In genomic region chr17:73107158-73108157, GRCm38 (mm10) we compare ENCODE assay signal across 8 mouse cellular contexts. TPM values are rescaled to one million over a fixed set of nuclear protein-coding genes. Genes with fewer than 3 reads are reported as not detected.
A peak's percentile ranks its signal among the peaks of the same experiment; 100 is the strongest.
DNase-seq lines count a peak whose midpoint lies in the region; ATAC-seq lines count a peak whose summit lies in the region.

Gene Lclat1 (plus strand): TSS chr17:73107985.

- intact Hi-C loops in gastrocnemius, postnatal 14 days (cut with DNase I; ENCODE audit: low total_unique reads): no loop called here
- intact Hi-C loops in left cerebral cortex, postnatal 10 days (cut with DNase I): loop anchor here (5.0 kb wide), 1 partner anchor 185 kb away; no protein-coding TSS in a partner anchor

- peak; percentile 94 for DNase-seq in adipocyte (ENCODE audit: low spot score)
- peak; percentile 96 for DNase-seq in embryo, embryonic 10 days (ENCODE audit: low spot score)
- peak; percentile 94 for DNase-seq in gastrocnemius, postnatal 14 days
- DNase-seq in left cerebral cortex, postnatal 10 days (ENCODE audit: extremely low spot score in 1 of 2, low spot score in 2 of 2): peak; percentile 93 to 97
- peak; percentile 97 for DNase-seq in right cerebral cortex, postnatal 25 days
- DNase-seq in urinary bladder, postnatal 4 days (ENCODE audit: low spot score in 2 of 2): peak; percentile 91 to 95

- peak; percentile 95 for ATAC-seq in inflammation-experienced regulatory T-cells, adult 6 months
- peak; percentile 100 for ATAC-seq in megakaryocyte-erythroid progenitor cell, adult 5-6 weeks (replicated peaks; ENCODE audit: low FRiP score, low TSS enrichment, poor library complexity, severe bottlenecking)

RNA-seq across cellular contexts. Expression of gene Lclat1, which starts in this region (rescaled TPM):
- 10 to 100 TPM; 10.8 to 11.7 TPM for total RNA-seq in gastrocnemius, postnatal 14 days (2021)
- 10 to 100 TPM; 53.4 to 55.6 (median 53.7) TPM for polyA plus RNA-seq in inflammation-experienced regulatory T-cells, adult 6 months (2017; shearing (Covaris generic))
- 10 to 100 TPM; 41.1 to 44.3 TPM for total RNA-seq in left cerebral cortex, postnatal 10 days (2021)
- total RNA-seq in megakaryocyte-erythroid progenitor cell, adult 5-6 weeks (2014; fragmentation: Nextera tagmentation): 6.8 and 8.7 TPM in 2 replicates
- total RNA-seq in megakaryocyte-erythroid progenitor cell, adult 5-6 weeks (2017): 7.5 and 16.8 TPM in 2 replicates

Comparison
In these comparisons a context has a peak if more than half of its experiments do, and no peak if none do; other contexts are left out.
1. Peak in every context shown above with its lines: DNase-seq and ATAC-seq.